Mouse (Mus musculus): ENCODE measurements at regions not wholly inside any gene's neighbourhood (a gene's known extent, or its start where the extent isn't known, plus 50 kb on each side); places are given as distances from the start of the nearest gene placed in this dataset.
"Not testable (repeated sequence)": the region's sequence is repeated elsewhere in the genome, so short reads cannot be mapped to it uniquely, and the experiment has no call there.

DNA sequence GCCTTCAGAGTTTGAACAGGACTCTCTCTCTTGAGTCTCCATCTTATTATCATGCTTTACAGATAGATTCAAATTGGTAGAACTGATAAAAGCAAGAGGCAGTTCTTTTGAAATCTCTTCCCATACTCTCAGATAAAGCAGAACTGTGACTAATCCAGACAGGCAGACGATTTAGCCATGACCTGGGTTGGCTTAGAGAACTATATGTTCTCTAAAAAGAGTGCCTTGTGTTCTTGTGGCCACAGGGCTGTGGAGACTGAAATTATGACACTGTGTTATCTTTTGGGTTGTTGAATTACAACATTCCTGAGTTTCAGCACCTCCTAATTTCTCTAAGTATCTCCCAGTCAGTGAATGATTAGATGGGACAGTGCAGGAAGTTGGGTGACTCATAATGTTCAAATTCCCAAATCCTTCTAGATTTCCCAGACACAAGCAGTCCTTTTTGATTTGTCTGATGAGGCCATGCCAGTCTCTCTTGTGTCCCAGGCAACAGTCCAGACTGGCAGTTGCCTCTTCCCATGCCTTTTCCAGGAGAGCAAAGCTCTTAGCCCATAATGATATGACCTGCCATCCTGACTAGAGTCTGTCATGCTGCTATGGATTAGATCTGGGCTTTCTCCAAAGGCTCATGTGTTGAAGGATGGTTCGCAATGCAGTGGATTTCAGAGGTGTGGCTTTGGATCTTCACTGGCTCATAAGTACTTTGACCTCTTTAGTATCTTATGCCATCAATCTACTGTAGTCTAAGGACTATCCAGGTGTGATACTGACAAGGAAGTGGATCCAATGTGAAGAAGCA lies 66.4 kb upstream of the Tbl1xr1 start:
- DNase-seq (ENCODE audit: low spot score): no peak

- not testable (repeated sequence) for DNase-seq (ENCODE audit: low spot score)
These were observed 65.8 kb upstream of the Tbl1xr1 start for GRCm38 (mm10) chr3:22010700-22010991.

DNA sequence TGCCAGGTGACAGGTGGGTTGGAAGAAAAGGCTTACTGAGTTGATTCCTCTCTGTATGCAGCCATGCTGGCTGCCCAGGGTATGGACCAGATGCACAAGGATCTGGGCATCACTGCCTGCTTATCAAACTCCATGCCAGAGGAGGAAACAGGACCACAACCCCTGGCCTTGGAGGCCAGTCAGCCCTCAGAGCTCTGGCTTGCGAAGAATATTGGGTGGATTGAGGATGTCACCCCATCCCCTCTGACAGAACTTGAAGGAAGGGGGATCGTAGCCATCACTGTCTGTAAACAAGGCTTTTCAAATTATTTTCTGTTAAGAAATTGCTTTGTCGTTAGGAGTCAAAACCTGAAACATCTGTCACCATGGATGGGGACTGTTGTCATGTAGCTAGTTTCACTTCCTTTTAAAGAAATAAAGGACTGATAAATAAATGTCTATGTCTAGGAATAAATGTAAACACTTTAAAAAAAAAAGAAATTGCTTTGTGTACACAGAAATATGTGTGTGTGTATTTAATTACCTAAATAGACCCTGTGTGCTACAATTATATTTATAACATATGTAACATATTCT lies 55.0 kb upstream of the Tbl1xr1 start:
- DNase-seq (ENCODE audit: low spot score): no peak

DNA sequence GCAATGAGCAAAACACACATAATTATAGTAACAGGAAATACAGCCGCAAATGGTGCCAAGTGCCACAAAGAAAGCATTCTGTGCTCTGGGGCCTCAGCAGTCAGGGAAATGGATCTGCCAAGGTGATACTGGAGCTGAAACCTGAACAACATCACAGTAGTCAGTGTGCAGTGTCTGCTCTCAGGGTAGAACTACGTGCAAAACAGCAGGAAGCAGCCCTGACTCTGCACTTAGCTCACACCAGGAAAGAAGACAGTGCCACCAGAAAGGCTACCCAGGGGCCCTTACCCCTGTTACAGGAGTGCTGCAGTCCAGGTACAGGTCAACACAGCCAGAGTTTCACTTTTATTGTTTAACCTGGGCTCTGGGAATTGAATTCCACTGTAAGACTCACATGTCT lies 54.0 kb upstream of the Tbl1xr1 start:
- no peak for DNase-seq (ENCODE audit: low spot score)

DNA sequence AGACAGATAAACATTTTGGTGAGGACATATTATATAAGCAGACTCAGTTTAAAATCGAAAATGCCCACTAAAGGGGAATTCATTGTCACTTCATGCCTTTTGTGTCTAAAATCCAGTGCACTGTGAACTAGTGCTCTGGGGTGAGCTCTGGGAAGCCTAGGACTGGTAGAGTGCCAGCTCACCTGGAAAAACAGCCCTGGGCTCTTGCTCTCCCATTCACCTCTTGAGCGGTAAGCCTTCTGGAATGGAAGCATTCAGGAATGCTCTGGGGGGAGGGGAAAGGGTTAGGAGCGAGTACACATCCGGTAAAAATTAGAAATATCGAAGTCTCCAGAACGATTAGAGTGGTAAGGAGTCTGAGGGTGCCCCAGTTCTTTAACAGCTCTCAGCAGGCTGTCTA lies 53.4 kb upstream of the Tbl1xr1 start:
- DNase-seq (ENCODE audit: low spot score): no peak

GRCm38 (mm10) chr3:22023551-22023950 lies 52.9 kb upstream of the Tbl1xr1 start:
- no peak for DNase-seq (ENCODE audit: low spot score)

GRCm38 (mm10) chr3:22024200-22024599 lies 52.3 kb upstream of the Tbl1xr1 start:
- no peak for DNase-seq (ENCODE audit: low spot score)

- DNase-seq (ENCODE audit: low spot score): no peak
These were observed 51.3 kb upstream of the Tbl1xr1 start for GRCm38 (mm10) chr3:22025119-22025518.

DNA sequence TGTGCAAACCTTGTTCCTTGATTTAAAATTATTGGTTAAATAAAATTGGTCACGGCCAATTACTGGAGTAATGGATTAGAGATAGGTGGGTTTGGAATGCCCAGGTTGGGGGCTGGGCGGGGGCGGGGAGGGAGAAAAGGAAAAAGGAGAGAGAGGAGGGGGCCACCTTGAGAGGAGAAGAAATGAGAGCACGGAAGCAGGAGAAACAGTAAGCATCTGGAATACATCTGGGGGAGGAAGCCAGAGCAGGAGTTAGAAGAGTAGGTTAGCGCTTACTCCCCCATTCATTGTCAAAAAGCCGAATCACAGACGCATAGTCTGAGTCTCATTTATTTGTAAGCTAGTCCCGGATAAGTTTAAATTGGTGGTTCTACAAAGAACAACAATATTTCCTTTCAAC lies 50.8 kb upstream of the Tbl1xr1 start:
- no peak for DNase-seq (ENCODE audit: low spot score)
